Mouse (Mus musculus) stomach, embryonic 15.5 days (tissue): ENCODE data around the gene Kdm1a. TPM values are rescaled to one million over a fixed set of nuclear protein-coding genes. Genes with fewer than 3 reads are reported as not detected.

Source experiments
- ATAC-seq: fragments of 200-750 bp; cut with Nextera tagmentation; 2 replicates; pipeline ENCODE4 v1.8.0; 2017; ENCODE audit warnings: low read depth, moderate number of reproducible peaks, moderate TSS enrichment; ENCODE audit not compliant: insufficient read depth, low FRiP score
- H3K27ac ChIP-seq: fragments of 300-500 bp; sonication (generic); 2 replicates; pipeline ENCODE4 v1.5.1; 2015; ENCODE audit warnings: mild to moderate bottlenecking, inconsistent platforms
- H3K27me3 ChIP-seq: fragments of 300-500 bp; sonication (generic); replicated peaks from 2 replicates; pipeline ENCODE4 v1.6.1; 2015; ENCODE audit warnings: inconsistent platforms
- H3K36me3 ChIP-seq: fragments of 300-500 bp; sonication (generic); 2 replicates; pipeline ENCODE4 v1.6.1; 2015; ENCODE audit warnings: inconsistent platforms
- H3K4me1 ChIP-seq: fragments of 300-500 bp; sonication (generic); 2 replicates; pipeline ENCODE4 v1.6.1; 2015; ENCODE audit warnings: inconsistent platforms
- H3K4me2 ChIP-seq: fragments of 300-500 bp; sonication (generic); 2 replicates; pipeline ENCODE4 v1.6.1; 2015; ENCODE audit warnings: mild to moderate bottlenecking, inconsistent platforms
- H3K4me3 ChIP-seq: fragments of 300-500 bp; sonication (generic); replicated peaks from 2 replicates; pipeline ENCODE4 v1.5.1; 2015; ENCODE audit warnings: inconsistent platforms
- H3K9ac ChIP-seq: fragments of 300-500 bp; sonication (generic); 2 replicates; pipeline ENCODE4 v1.6.1; 2015; ENCODE audit warnings: inconsistent platforms
- H3K9me3 ChIP-seq: fragments of 300-500 bp; sonication (generic); 2 replicates; pipeline ENCODE4 v1.6.1; 2016; ENCODE audit warnings: inconsistent platforms
- WGBS: fragments of 180-500 bp; shearing (Covaris S2); methylation state at CpG from one replicate; pipeline ENCODE4 v1.1.7; 2015; 5-methylcytosine and 5-hydroxymethylcytosine counted together
- polyA plus RNA-seq: library from polyadenylated mRNA; unstranded; fragments of >200 nt; fragmentation: Nextera tagmentation; extraction: Ambion mirVana; gene quantifications from 2 replicates; pipeline ENCODE4 v1.2.1, GENCODE M21; 2015

Kdm1a gene
- polyA plus RNA-seq, 1 experiment from 2014 or later: 32.1 TPM

DNA sequence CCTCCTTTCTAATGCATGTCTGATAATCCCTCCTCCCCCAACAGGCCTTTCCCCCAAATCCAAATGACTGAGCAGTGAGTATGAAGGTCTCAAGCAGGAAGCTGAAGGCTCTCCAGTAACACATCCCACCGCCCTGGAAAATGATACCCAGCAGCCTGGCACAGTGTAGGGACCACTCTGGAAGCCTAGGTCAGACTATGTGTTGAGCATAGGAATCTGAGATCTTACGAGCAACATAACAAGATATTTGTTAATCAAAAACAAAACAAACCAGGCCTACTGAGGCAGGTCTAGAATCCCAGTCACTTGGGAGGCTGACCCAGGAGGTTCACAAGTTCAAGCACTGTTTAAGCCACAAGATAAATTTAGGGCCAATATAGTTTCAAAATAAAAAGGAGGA is 2.0 kb downstream of the Kdm1a start:
- Histone ChIP-seq H3K9ac (no peak overlapping the region), H3K27me3 (no peaks in the 10 kb centered on the region), H3K4me1 (peaks cover 10% of the 10 kb centered on the region; the same call in 1 of the 2 replicates), H3K4me2 (peak overlapping the region; percentile 60), H3K27ac (no peak overlapping the region), H3K36me3 (no peaks in the 10 kb centered on the region), H3K9me3 (no peaks in the 10 kb centered on the region), H3K4me3 (peak overlapping the region; percentile 99; the same call in 1 of the 2 replicates)
- 78% methylated on average over 2 of the region's 2 CpGs for WGBS
- ATAC-seq: no peak

DNA sequence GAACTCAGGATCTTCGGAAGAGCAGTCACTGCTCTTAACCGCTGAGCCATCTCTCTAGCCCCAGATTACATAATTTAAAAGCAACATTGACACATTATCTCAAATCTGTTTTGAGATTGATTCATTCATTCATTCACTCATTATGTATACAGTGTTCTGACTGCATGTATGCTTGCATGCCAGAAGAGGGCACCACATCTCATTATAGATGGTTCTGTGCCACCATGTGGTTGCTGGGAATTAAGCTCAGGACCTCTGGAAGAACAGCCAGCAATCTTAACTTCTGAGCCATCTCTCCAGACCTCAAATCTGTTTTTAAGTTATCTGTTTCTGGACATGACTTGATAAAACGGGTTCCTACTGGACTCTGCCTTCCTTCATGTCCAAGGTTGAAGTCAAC is 2.7 kb downstream of the Kdm1a start:
- H3K9me3 ChIP-seq: no peaks in the 10 kb centered on the region
- no peak overlapping the region for H3K9ac ChIP-seq
- no peak overlapping the region for H3K27ac ChIP-seq
- H3K4me1 ChIP-seq: peaks cover 10% of the 10 kb centered on the region; the same call in 1 of the 2 replicates
- ATAC-seq: no peak
- H3K36me3 ChIP-seq: no peaks in the 10 kb centered on the region
- no peak overlapping the region for H3K4me2 ChIP-seq
- WGBS: 89% methylated on average over 3 of the region's 3 CpGs
- H3K4me3 ChIP-seq: no peak overlapping the region
- no peaks in the 10 kb centered on the region for H3K27me3 ChIP-seq

DNA sequence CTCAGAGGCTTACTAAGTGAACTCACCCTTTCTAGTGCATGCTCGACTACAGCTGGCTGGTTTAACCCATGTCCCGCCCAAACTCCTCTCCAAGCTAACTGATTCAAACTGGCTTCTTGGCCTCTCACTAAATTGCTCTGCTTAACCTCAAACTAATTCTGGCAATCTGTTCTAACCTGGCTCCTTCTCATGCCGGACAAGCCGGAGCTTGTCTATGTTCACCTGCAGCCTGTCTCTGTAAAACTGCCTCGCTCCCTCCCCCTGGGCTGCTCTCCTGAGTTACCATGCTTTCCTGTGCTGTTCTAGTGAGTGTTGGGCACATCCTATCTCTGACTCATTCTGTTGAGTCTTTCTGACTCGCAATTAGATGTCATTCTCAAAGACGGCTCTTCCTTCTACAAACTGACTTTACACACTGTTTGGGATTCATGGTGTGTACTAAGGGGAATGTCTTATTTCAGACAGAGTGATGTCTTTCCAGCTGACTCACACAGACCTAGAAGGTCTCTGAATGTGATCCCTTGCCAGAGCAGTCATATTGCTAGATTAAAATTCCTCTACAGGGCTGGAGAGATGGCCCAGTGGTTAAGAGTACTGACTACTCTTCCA is 4.2 kb downstream of the Kdm1a start:
- no peak overlapping the region for H3K4me2 ChIP-seq
- H3K36me3 ChIP-seq: no peaks in the 10 kb centered on the region
- 76% methylated on average over 7 of the region's 7 CpGs for WGBS
- H3K9ac ChIP-seq: no peak overlapping the region
- H3K27ac ChIP-seq: no peak overlapping the region
- ATAC-seq: no peak
- no peaks in the 10 kb centered on the region for H3K27me3 ChIP-seq
- peaks cover 10% of the 10 kb centered on the region; the same call in 1 of the 2 replicates for H3K4me1 ChIP-seq
- no peaks in the 10 kb centered on the region for H3K9me3 ChIP-seq
- H3K4me3 ChIP-seq: no peak overlapping the region

DNA sequence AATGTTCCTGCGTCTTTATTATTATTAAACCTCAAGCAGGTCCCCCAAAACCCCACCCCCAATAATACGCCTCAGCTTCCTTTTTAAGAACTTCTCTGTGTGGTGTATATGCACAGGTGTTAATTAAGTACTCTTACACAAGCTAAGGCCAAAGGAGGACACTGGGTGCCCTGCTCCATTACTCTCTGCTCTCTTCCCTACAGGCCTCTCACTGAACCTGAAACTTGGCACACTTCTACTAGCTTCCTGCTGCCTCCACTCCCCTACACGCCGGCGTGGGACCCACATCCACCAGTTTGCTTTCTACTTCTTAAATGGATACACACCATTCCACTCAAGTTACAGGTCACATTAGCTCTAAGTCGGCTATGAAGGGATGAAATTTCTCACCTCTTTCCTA is 7.3 kb downstream of the Kdm1a start:
- 0 out of 2 replicates have a peak, but pooled peaks cover 3% of the 10 kb centered on the region for H3K4me1 ChIP-seq
- no peaks in the 10 kb centered on the region for H3K9me3 ChIP-seq
- H3K27ac ChIP-seq: no peak overlapping the region
- no peak overlapping the region for H3K4me3 ChIP-seq
- ATAC-seq: no peak
- no peaks in the 10 kb centered on the region for H3K27me3 ChIP-seq
- H3K9ac ChIP-seq: no peak overlapping the region
- no peaks in the 10 kb centered on the region for H3K36me3 ChIP-seq
- no peak overlapping the region for H3K4me2 ChIP-seq
- WGBS: 75% methylated on average over 6 of the region's 6 CpGs

DNA sequence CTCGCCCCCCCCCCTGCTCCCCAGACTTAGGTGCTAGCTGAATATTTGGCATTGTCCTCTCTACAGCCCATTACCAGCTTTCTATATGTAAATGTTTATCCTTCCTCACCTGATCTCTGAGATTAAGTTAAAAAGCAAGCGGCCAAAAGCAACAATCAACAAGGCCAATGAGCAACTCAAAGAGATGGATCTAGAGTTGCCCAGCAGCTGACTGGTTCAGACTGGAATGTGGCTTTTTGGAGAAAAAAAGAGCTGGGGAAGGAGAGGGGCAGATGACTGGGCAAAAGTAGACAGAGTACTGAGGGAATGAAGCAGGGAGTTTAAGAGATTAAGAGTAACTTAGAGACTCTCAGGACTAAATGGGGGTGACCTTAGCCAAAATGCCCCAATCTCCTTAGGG is 8.5 kb downstream of the Kdm1a start:
- H3K27ac ChIP-seq: no peak overlapping the region
- no peak overlapping the region for H3K9ac ChIP-seq
- 60% methylated on average over 2 of the region's 2 CpGs for WGBS
- no peak for ATAC-seq
- H3K4me1 ChIP-seq: 0 out of 2 replicates have a peak, but pooled peaks cover 3% of the 10 kb centered on the region
- no peak overlapping the region for H3K4me3 ChIP-seq
- H3K4me2 ChIP-seq: no peak overlapping the region
- no peaks in the 10 kb centered on the region for H3K36me3 ChIP-seq
- H3K9me3 ChIP-seq: no peaks in the 10 kb centered on the region
- H3K27me3 ChIP-seq: no peaks in the 10 kb centered on the region

DNA sequence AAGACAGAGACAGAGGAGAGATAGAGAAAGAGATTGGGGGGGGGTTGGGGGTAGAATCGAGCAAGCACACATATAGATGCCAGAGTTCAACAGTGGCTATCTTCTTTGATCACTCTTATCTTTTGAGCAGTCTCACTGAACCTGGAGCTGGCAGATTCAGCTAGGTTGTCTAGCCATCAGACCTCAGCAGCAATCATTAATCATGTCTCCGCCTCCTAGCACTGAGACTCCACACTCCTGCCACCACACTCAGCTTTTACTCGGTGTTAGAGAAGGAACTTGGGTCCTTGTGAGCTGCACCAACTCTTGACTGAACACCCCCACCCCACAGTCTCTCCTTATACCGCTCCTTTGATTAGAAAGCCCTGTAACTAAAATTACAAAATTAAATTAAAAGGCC is 10.4 kb downstream of the Kdm1a start:
- Histone ChIP-seq H3K36me3 (no peaks in the 10 kb centered on the region), H3K27me3 (no peaks in the 10 kb centered on the region), H3K27ac (no peak overlapping the region), H3K4me1 (0 out of 2 replicates have a peak, but pooled peaks cover 5% of the 10 kb centered on the region), H3K9ac (no peak overlapping the region), H3K9me3 (no peaks in the 10 kb centered on the region), H3K4me2 (no peak overlapping the region), H3K4me3 (no peak overlapping the region)
- WGBS: 48% methylated on average over 4 of the region's 4 CpGs
- no peak for ATAC-seq

DNA sequence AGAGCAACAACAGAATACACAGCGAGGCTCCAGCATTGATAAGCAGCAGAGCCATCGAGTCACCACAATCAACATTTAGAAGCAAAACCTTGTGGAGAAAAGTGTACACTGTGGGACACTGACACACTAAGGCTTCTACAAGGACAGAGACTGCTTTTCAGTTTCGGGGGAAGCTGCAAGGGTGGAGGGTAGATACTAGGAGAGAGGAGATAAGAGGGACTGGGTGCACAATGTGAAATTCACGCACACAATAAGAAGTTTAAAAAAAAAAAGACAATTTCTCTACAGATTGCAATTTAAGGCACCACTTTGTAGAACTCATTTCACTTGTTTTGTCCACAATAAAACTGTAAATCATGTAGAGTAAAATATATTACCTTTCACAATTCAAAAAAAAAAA is 14.5 kb downstream of the Kdm1a start:
- Histone ChIP-seq H3K4me1 (0 out of 2 replicates have a peak, but pooled peaks cover 7% of the 10 kb centered on the region), H3K27ac (no peak overlapping the region), H3K9me3 (no peaks in the 10 kb centered on the region), H3K9ac (no peak overlapping the region), H3K36me3 (no peaks in the 10 kb centered on the region), H3K4me2 (no peak overlapping the region), H3K27me3 (no peaks in the 10 kb centered on the region), H3K4me3 (no peak overlapping the region)
- ATAC-seq: no peak
- WGBS: 83% methylated on average over 4 of the region's 4 CpGs

DNA sequence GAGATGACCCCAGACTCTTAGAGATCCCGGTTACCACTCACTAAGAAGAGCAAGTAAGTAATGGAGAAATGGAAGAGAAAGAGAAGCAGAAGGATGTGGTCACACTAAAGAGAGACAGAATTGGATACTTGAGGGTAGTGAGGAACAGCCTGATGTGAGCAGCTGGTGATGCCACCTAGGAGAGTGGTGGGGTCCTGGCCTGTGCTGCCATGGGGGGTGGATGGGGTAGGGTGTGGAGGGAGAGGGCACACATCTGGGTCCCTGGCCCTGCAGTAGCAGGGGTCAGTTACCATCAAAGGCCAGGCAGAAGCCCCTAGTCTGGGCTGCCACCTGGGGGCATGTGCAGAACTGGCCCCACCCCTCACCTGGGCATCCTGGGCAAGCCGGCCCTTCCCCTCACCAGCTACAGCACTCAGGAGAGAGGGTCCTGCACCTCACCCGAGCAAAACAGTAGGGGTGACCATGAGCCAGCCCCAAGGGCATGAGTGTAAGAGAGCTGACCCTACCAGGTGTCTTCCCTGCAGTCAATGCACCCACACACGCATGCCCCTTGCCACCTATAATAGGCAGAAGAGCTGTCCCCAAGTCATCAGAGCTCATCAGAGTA is 15.2 kb downstream of the Kdm1a start:
- H3K27me3 ChIP-seq: no peaks in the 10 kb centered on the region
- no peak overlapping the region for H3K4me3 ChIP-seq
- no peaks in the 10 kb centered on the region for H3K36me3 ChIP-seq
- H3K9ac ChIP-seq: no peak overlapping the region
- no peaks in the 10 kb centered on the region for H3K9me3 ChIP-seq
- 92% methylated on average over 4 of the region's 4 CpGs for WGBS
- 0 out of 2 replicates have a peak, but pooled peaks cover 4% of the 10 kb centered on the region for H3K4me1 ChIP-seq
- H3K4me2 ChIP-seq: no peak overlapping the region
- no peak overlapping the region for H3K27ac ChIP-seq
- no peak for ATAC-seq

DNA sequence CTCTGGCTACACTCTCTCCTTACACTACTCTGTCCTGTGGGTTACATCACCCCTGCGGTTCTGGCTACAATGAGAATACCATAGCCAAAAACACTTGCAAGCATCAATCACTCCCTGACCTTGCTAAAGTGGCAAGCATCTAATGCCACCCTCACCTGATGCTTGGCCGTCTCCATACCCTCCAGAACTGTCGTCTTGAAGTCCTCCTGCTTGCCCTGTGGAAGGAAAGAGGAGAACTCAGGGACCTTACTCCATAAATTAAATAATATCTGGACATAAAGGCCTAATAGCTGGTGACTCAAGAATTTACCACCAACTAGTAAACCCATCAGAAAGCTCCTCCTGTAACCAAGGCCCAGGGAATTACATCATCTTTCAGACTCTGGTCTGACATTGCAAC is 20.6 kb downstream of the Kdm1a start:
- no peak overlapping the region for H3K4me2 ChIP-seq
- no peaks in the 10 kb centered on the region for H3K9me3 ChIP-seq
- no peak overlapping the region for H3K27ac ChIP-seq
- H3K27me3 ChIP-seq: no peaks in the 10 kb centered on the region
- ATAC-seq: no peak
- H3K4me3 ChIP-seq: no peak overlapping the region
- 0 out of 2 replicates have a peak, but pooled peaks cover 2% of the 10 kb centered on the region for H3K4me1 ChIP-seq
- 84% methylated on average over 3 of the region's 3 CpGs for WGBS
- no peak overlapping the region for H3K9ac ChIP-seq
- H3K36me3 ChIP-seq: 0 out of 2 replicates have a peak, but pooled peaks cover 5% of the 10 kb centered on the region

DNA sequence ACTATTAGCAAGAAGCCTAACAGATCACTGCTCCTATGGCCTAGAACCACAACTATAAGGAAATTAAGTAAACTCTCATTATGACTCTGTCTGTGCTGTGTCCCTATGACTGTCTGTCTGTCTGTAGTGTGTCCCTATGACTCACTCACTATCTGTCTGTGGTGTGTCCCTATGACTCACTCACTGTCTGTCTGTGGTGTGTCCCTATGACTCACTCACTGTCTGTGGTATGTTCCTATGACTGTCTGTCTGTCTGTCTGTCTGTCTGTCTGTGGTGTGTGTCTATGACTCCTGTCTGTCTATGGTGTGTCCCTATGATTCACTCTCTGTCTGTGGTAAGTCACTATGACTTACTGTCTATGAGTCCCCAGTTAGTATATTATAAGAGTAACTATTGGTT is 32.5 kb downstream of the Kdm1a start:
- Histone ChIP-seq H3K9me3 (no peaks in the 10 kb centered on the region), H3K27ac (no peak overlapping the region), H3K27me3 (no peaks in the 10 kb centered on the region), H3K4me2 (no peak overlapping the region), H3K36me3 (peaks cover 29% of the 10 kb centered on the region; the same call in 1 of the 2 replicates), H3K4me1 (no peaks in the 10 kb centered on the region), H3K9ac (no peak overlapping the region), H3K4me3 (no peak overlapping the region)
- ATAC-seq: no peak

DNA sequence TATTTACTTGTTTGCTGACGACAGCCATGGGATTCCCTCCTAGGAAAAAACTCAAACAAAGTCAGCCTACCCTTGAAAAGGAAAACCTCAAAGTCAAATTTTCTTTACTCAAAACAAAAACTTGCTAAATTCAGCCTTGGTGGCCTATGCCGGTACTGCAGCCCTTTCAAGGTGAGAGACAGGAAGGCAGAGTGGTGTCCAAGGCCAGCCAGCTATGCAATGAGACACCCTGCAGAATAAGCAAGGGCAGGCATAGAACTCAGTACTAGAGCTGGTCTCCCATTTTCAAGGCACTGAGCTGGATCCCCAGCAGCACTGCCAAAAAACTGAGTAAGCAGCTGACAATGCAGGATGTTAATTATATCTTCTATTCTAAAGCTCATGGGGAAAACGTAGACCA is 33.9 kb downstream of the Kdm1a start:
- Histone ChIP-seq H3K4me2 (no peak overlapping the region), H3K9ac (no peak overlapping the region), H3K9me3 (no peaks in the 10 kb centered on the region), H3K4me3 (no peak overlapping the region), H3K36me3 (peaks cover 29% of the 10 kb centered on the region; the same call in 1 of the 2 replicates), H3K27ac (no peak overlapping the region), H3K4me1 (no peaks in the 10 kb centered on the region), H3K27me3 (no peaks in the 10 kb centered on the region)
- WGBS: 70% methylated on average over 3 of the region's 3 CpGs
- ATAC-seq: no peak

DNA sequence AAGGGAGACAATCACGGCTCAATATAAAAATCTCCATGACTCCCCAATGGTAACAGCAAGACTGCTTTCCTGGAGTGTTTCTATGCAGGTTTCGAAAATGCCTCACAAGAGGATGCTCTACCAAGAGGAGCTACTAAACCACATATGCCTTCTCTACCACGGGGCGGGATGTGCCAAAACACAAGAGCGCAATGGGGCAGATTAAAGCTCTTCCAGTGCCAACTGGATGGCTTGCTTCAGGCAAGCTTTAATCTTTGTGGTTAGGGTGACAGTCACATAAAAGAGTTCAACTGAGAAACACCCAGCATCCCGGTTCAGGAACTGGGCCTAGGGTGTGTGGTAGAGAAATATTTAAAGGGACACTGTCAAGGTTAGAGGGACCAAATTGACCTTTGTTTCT is 39.8 kb downstream of the Kdm1a start:
- peaks cover 14% of the 10 kb centered on the region; the same call in 1 of the 2 replicates for H3K36me3 ChIP-seq
- no peaks in the 10 kb centered on the region for H3K4me1 ChIP-seq
- no peak for ATAC-seq
- WGBS: 87% methylated on average over 6 of the region's 6 CpGs
- H3K4me3 ChIP-seq: no peak overlapping the region
- no peaks in the 10 kb centered on the region for H3K9me3 ChIP-seq
- no peaks in the 10 kb centered on the region for H3K27me3 ChIP-seq
- H3K4me2 ChIP-seq: no peak overlapping the region
- H3K9ac ChIP-seq: no peak overlapping the region
- no peak overlapping the region for H3K27ac ChIP-seq
